Mouse (Mus musculus) ES-Bruce4 (cell line): Measurements from ENCODE around the gene Sfxn3.
A peak's percentile ranks its signal among the peaks of the same experiment; 100 is the strongest.

Experiments
- CTCF ChIP-seq: IDR thresholded peaks from one replicate; pipeline ENCODE4 v1.8.1; 2011; ENCODE audit warnings: low read depth, low read length
- EP300 ChIP-seq: IDR thresholded peaks from 2 replicates; pipeline ENCODE4 v1.6.1; 2011; ENCODE audit warnings: low read depth, low read length; ENCODE audit not compliant: insufficient read depth
- POLR2A ChIP-seq: IDR thresholded peaks from one replicate; pipeline ENCODE4 v1.8.1; 2011; ENCODE audit warnings: low read length; ENCODE audit not compliant: insufficient read depth

- TF ChIP-seq POLR2A (no peak), CTCF (peak; percentile 25), EP300 (no peak)
These were observed 14.6 kb upstream of the Sfxn3 start for GRCm38 (mm10) chr19:45032570-45033332.
